Mouse (Mus musculus): ENCODE results near the gene Grb10. TPM values are rescaled to one million over a fixed set of nuclear protein-coding genes. Genes with fewer than 3 reads are reported as not detected.

Grb10 gene
- polyA plus RNA-seq, 1 experiment: 0.01 TPM

DNA sequence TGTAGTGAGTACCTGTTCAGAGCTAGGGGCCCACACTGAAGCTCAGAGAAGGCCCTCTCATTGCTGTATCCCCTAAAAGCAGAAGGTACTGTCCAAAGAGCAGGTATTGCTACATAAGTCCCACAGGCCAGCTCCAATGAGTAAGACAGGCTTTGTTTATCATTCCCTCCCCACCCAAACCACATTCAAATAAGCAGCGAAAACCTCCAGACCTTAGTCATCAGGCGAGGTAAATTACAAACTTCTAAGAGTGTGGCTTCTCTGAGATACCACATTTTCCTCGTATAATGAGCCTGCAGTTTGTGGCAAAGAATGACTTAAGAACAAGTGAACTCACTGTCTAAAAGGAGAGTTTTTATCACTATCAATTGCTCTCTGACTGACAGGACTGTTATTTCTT, 33.8 kb upstream of the Grb10 start:
- Histone ChIP-seq H3K36me3 (ENCODE audit: control insufficient read depth, insufficient read depth) (no peaks in the 10 kb centered on the region), H3K79me2 (ENCODE audit: control insufficient read depth, insufficient read depth) (no peaks in the 10 kb centered on the region), H3ac (ENCODE audit: control insufficient read depth, insufficient read length, low read depth) (no peak overlapping the region), H3K27me3 (ENCODE audit: control insufficient read depth, insufficient read depth, insufficient read length) (no peaks in the 10 kb centered on the region), H3K4me3 (ENCODE audit: insufficient read depth, poor library complexity, severe bottlenecking) (no peak overlapping the region), H3K79me3 (ENCODE audit: low read depth) (no peaks in the 10 kb centered on the region)
- TF ChIP-seq MYOG (IDR thresholded peaks at IDR 0.05; ENCODE audit: control insufficient read depth, extremely low read depth, insufficient read length): no peak
- peak; percentile 85 for TF ChIP-seq FOSL1 (IDR thresholded peaks at IDR 0.05; ENCODE audit: insufficient read depth, low read length, poor library complexity, severe bottlenecking)
- no peak for TF ChIP-seq MAX (IDR thresholded peaks at IDR 0.05)
- TF ChIP-seq CTCF (IDR thresholded peaks at IDR 0.05; ENCODE audit: control insufficient read depth, insufficient read depth, insufficient read length): no peak
- TF ChIP-seq CEBPB (IDR thresholded peaks at IDR 0.05; ENCODE audit: low read depth): peak; percentile 93
- TF ChIP-seq USF1 (IDR thresholded peaks at IDR 0.05; ENCODE audit: low read depth): no peak
- TF ChIP-seq MYOD1 (IDR thresholded peaks at IDR 0.05; ENCODE audit: control insufficient read depth, insufficient read length, low read depth): no peak

DNA sequence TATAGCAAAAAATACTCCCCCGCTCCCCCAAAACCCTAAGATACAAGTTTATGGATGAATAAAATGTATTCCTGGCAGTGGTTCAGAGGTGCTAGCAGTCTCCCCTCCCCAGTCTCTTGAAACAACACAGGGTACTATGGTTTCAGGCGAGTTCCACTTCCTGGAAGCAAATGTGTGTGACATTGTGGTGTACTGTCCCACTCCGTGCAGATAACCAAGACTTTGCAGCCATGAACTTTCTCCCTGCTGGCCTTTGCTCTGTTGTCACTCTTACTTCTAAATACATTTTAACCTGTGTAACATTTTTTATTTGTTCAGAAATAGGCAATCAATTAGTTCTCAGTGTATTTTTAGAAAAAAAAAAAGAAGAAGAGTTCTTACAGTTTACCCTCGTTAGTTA, 20.5 kb upstream of the Grb10 start:
- no peak overlapping the region for H3ac ChIP-seq (ENCODE audit: control insufficient read depth, insufficient read length, low read depth)
- TF ChIP-seq CEBPB (IDR thresholded peaks at IDR 0.05; ENCODE audit: low read depth) (no peak), MAX (IDR thresholded peaks at IDR 0.05) (no peak), CTCF (IDR thresholded peaks at IDR 0.05; ENCODE audit: control insufficient read depth, insufficient read depth, insufficient read length) (no peak)
- H3K4me3 ChIP-seq (ENCODE audit: insufficient read depth, poor library complexity, severe bottlenecking): no peak overlapping the region
- no peaks in the 10 kb centered on the region for H3K36me3 ChIP-seq (ENCODE audit: control insufficient read depth, insufficient read depth)
- no peaks in the 10 kb centered on the region for H3K79me2 ChIP-seq (ENCODE audit: control insufficient read depth, insufficient read depth)
- no peaks in the 10 kb centered on the region for H3K79me3 ChIP-seq (ENCODE audit: low read depth)
- peaks cover 3% of the 10 kb centered on the region for H3K27me3 ChIP-seq (ENCODE audit: control insufficient read depth, insufficient read depth, insufficient read length)

DNA sequence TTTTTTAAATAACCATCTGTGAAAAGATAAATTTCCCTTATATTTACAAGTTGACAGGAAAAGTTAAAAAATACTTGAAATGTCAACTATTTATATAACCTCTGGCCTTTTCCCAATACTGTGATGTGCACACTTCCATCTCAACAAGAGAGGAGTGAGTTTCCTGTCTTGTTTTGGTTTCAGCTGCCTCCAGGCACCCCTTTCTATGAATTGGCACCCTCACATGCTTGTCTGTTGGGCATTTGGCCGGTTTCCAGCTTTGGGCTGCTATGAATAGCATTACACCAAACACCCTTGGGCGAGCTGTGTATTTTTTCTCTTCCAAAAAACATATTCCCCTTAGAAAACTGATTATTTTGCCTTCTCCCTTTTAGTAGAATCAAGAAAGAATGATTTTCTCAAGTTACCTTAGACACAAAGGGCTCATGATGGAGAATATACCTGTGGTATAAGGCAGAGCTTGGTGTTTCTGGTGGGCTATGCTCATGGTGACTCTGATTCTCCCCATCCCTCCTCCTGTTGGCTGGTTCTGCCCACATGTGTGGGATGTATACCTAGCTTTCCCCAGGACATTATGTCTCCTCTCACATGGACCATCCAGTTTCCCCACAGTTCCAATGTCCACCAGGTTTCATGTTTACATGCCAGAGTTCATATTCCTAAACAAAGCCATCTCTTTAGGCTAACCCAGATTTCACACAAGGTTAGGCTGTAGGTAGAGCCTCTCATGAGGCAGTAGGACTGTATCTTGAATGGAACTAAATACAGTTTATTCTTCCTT, 10.3 kb upstream of the Grb10 start:
- H3K36me3 ChIP-seq (ENCODE audit: control insufficient read depth, insufficient read depth): no peaks in the 10 kb centered on the region
- TF ChIP-seq CEBPB (IDR thresholded peaks at IDR 0.05; ENCODE audit: low read depth): no peak
- no peak for TF ChIP-seq MAX (IDR thresholded peaks at IDR 0.05)
- no peak for TF ChIP-seq MYOG (IDR thresholded peaks at IDR 0.05; ENCODE audit: control insufficient read depth, extremely low read depth, insufficient read length)
- no peak for TF ChIP-seq USF1 (IDR thresholded peaks at IDR 0.05; ENCODE audit: low read depth)
- no peak for TF ChIP-seq FOSL1 (IDR thresholded peaks at IDR 0.05; ENCODE audit: insufficient read depth, low read length, poor library complexity, severe bottlenecking)
- no peak for TF ChIP-seq CTCF (IDR thresholded peaks at IDR 0.05; ENCODE audit: control insufficient read depth, insufficient read depth, insufficient read length)
- no peak for TF ChIP-seq MYOD1 (IDR thresholded peaks at IDR 0.05; ENCODE audit: control insufficient read depth, insufficient read length, low read depth)
- no peak overlapping the region for H3K4me3 ChIP-seq (ENCODE audit: insufficient read depth, poor library complexity, severe bottlenecking)

DNA sequence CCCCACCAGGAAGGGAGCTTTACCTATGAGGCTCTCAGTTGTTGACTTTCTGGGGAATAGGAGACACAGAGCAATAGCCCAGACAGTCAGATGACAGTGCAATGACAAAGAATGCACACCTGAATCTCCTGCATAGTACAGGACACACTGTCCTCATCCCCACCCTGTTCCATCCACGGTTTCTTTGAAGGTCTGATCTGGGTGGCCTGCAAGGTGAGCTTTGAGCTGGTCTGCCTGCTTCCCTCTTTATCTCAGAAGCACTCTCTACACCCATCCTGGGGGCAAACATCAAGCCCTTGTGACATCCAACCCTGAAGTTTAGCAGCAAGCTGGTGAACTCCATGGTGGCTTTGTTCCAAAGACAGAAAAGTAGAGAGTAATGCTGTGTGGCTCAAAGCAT, 9.7 kb upstream of the Grb10 start:
- H3K4me3 ChIP-seq (ENCODE audit: insufficient read depth, poor library complexity, severe bottlenecking): no peak overlapping the region
- no peak overlapping the region for H3ac ChIP-seq (ENCODE audit: control insufficient read depth, insufficient read length, low read depth)
- no peak for TF ChIP-seq FOSL1 (IDR thresholded peaks at IDR 0.05; ENCODE audit: insufficient read depth, low read length, poor library complexity, severe bottlenecking)
- no peak for TF ChIP-seq USF1 (IDR thresholded peaks at IDR 0.05; ENCODE audit: low read depth)
- no peak for TF ChIP-seq CEBPB (IDR thresholded peaks at IDR 0.05; ENCODE audit: low read depth)
- TF ChIP-seq MYOG (IDR thresholded peaks at IDR 0.05; ENCODE audit: control insufficient read depth, extremely low read depth, insufficient read length): no peak
- TF ChIP-seq CTCF (IDR thresholded peaks at IDR 0.05; ENCODE audit: control insufficient read depth, insufficient read depth, insufficient read length): no peak
- no peaks in the 10 kb centered on the region for H3K27me3 ChIP-seq (ENCODE audit: control insufficient read depth, insufficient read depth, insufficient read length)
- H3K79me2 ChIP-seq (ENCODE audit: control insufficient read depth, insufficient read depth): no peaks in the 10 kb centered on the region
- H3K79me3 ChIP-seq (ENCODE audit: low read depth): no peaks in the 10 kb centered on the region
- H3K36me3 ChIP-seq (ENCODE audit: control insufficient read depth, insufficient read depth): no peaks in the 10 kb centered on the region

More for the DNA sequence above, 10.3 kb upstream of the Grb10 start:
- Histone ChIP-seq H3ac (ENCODE audit: control insufficient read depth, insufficient read length, low read depth) (no peak overlapping the region), H3K79me2 (ENCODE audit: control insufficient read depth, insufficient read depth) (no peaks in the 10 kb centered on the region), H3K79me3 (ENCODE audit: low read depth) (no peaks in the 10 kb centered on the region), H3K27me3 (ENCODE audit: control insufficient read depth, insufficient read depth, insufficient read length) (no peaks in the 10 kb centered on the region)

DNA sequence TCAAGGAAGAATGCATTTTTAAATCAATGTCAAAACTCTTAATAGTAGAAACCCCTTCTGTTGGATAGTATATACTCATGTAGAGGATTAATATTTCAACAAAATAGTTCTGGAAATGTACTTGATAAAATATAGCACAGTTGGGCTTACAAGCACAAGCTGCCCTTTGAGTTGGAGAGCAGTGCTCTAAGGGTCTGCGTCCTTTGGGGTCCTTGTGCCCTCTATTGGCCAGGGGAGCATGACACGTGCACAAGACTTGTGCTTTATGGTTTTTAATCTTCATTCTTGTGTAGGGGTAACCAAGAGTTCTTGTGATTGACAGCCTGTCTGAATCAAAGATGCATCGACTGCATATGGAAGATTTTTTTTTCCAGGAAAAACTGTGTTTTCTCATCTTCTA, 5.8 kb upstream of the Grb10 start:
- H3K4me3 ChIP-seq (ENCODE audit: insufficient read depth, poor library complexity, severe bottlenecking): no peak overlapping the region
- H3K27me3 ChIP-seq (ENCODE audit: control insufficient read depth, insufficient read depth, insufficient read length): no peaks in the 10 kb centered on the region
- TF ChIP-seq CTCF (IDR thresholded peaks at IDR 0.05; ENCODE audit: control insufficient read depth, insufficient read depth, insufficient read length) (no peak), MYOD1 (IDR thresholded peaks at IDR 0.05; ENCODE audit: control insufficient read depth, insufficient read length, low read depth) (no peak), FOSL1 (IDR thresholded peaks at IDR 0.05; ENCODE audit: insufficient read depth, low read length, poor library complexity, severe bottlenecking) (no peak), CEBPB (IDR thresholded peaks at IDR 0.05; ENCODE audit: low read depth) (no peak), MYOG (IDR thresholded peaks at IDR 0.05; ENCODE audit: control insufficient read depth, extremely low read depth, insufficient read length) (no peak), USF1 (IDR thresholded peaks at IDR 0.05; ENCODE audit: low read depth) (no peak), MAX (IDR thresholded peaks at IDR 0.05) (no peak)
- no peak overlapping the region for H3ac ChIP-seq (ENCODE audit: control insufficient read depth, insufficient read length, low read depth)
- no peaks in the 10 kb centered on the region for H3K79me2 ChIP-seq (ENCODE audit: control insufficient read depth, insufficient read depth)
- no peaks in the 10 kb centered on the region for H3K36me3 ChIP-seq (ENCODE audit: control insufficient read depth, insufficient read depth)
- H3K79me3 ChIP-seq (ENCODE audit: low read depth): no peaks in the 10 kb centered on the region

DNA sequence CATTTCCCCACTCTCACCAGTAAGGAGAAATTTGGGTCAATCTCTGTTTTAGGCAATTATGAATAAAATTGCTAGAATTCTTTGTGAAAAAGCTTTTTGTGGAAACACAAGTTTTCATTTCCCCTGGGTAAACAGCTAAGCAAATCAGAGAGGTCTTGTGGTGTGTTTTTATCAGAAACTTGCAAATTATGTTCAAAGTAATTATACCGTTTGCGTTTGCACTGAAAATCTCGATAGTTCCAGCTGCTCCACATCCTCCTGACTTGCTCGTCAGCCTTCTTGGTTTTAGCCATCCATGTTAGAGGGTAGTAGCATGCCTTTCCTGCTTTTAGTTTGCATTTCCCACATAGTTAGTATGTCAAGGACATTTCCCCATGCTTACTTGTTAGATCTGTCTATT, 3.3 kb upstream of the Grb10 start:
- TF ChIP-seq CTCF (IDR thresholded peaks at IDR 0.05; ENCODE audit: control insufficient read depth, insufficient read depth, insufficient read length): no peak
- no peak for TF ChIP-seq MAX (IDR thresholded peaks at IDR 0.05)
- TF ChIP-seq MYOG (IDR thresholded peaks at IDR 0.05; ENCODE audit: control insufficient read depth, extremely low read depth, insufficient read length): no peak
- no peak for TF ChIP-seq CEBPB (IDR thresholded peaks at IDR 0.05; ENCODE audit: low read depth)
- TF ChIP-seq FOSL1 (IDR thresholded peaks at IDR 0.05; ENCODE audit: insufficient read depth, low read length, poor library complexity, severe bottlenecking): no peak
- TF ChIP-seq USF1 (IDR thresholded peaks at IDR 0.05; ENCODE audit: low read depth): no peak
- TF ChIP-seq MYOD1 (IDR thresholded peaks at IDR 0.05; ENCODE audit: control insufficient read depth, insufficient read length, low read depth): no peak
- Histone ChIP-seq H3K27me3 (ENCODE audit: control insufficient read depth, insufficient read depth, insufficient read length) (no peaks in the 10 kb centered on the region), H3K4me3 (ENCODE audit: insufficient read depth, poor library complexity, severe bottlenecking) (no peak overlapping the region), H3K79me3 (ENCODE audit: low read depth) (no peaks in the 10 kb centered on the region), H3ac (ENCODE audit: control insufficient read depth, insufficient read length, low read depth) (no peak overlapping the region), H3K79me2 (ENCODE audit: control insufficient read depth, insufficient read depth) (no peaks in the 10 kb centered on the region), H3K36me3 (ENCODE audit: control insufficient read depth, insufficient read depth) (no peaks in the 10 kb centered on the region)

Measured in C2C12 (cell line).